In genomic region chr11:72232991-72233390, GRCm38 (mm10) we compare ENCODE assay signal across 33 mouse cellular contexts. TPM values are rescaled to one million over a fixed set of nuclear protein-coding genes. Genes with fewer than 3 reads are reported as not detected.
"Had no signal": no experiment of that assay in that cellular context is flagged by ENCODE, and none has a peak within 500 bp of the region (broad histone marks: within the 10 kb centered on the region; RNA-seq: fewer than 3 reads in every experiment).

No protein-coding gene starts in this region.

- ATAC-seq: forebrain, embryonic 14.5 days; forebrain, embryonic 15.5 days; forebrain, embryonic 16.5 days; forebrain, postnatal 0 days had no signal

- H3K4me3 ChIP-seq: embryonic facial prominence, embryonic 10.5 days; embryonic facial prominence, embryonic 12.5 days; embryonic facial prominence, embryonic 13.5 days; embryonic facial prominence, embryonic 15.5 days; erythroblast, embryonic 14.5 days; forebrain, embryonic 10.5 days; forebrain, embryonic 12.5 days; forebrain, embryonic 15.5 days; gastrocnemius, adult 2 months; heart, adult 2 months had no signal

- H3K9ac ChIP-seq: embryonic facial prominence, embryonic 12.5 days; embryonic facial prominence, embryonic 13.5 days; embryonic facial prominence, embryonic 15.5 days; forebrain, embryonic 12.5 days; forebrain, embryonic 15.5 days; forebrain, postnatal 0 days had no signal

- DNase-seq: cerebellum, adult 2 months; cerebellum, adult 8-10 months; cerebellum, adult 9-10 months; cerebellum, adult 9-11 months; cerebellum, postnatal 10 days; cerebellum, postnatal 14 days; cerebellum, postnatal 25 days; cerebellum, postnatal 36 days; embryo, embryonic 11 days; forebrain, postnatal 0 days; gastrocnemius, adult 2 months; gastrocnemius, postnatal 10 days; gastrocnemius, postnatal 14 days; gastrocnemius, postnatal 25 days; gastrocnemius, postnatal 36 days; heart, adult 18-20 months; heart, adult 2 months had no signal

- H3K9me3 ChIP-seq: embryonic facial prominence, embryonic 10.5 days; embryonic facial prominence, embryonic 12.5 days; embryonic facial prominence, embryonic 13.5 days; embryonic facial prominence, embryonic 15.5 days; forebrain, embryonic 10.5 days; forebrain, embryonic 12.5 days; forebrain, embryonic 15.5 days had no signal

- H3K27me3 ChIP-seq: embryonic facial prominence, embryonic 12.5 days; embryonic facial prominence, embryonic 13.5 days; embryonic facial prominence, embryonic 15.5 days; forebrain, embryonic 15.5 days had no signal

- H3K27ac ChIP-seq: embryonic facial prominence, embryonic 10.5 days; embryonic facial prominence, embryonic 12.5 days; embryonic facial prominence, embryonic 13.5 days; embryonic facial prominence, embryonic 15.5 days; forebrain, embryonic 10.5 days; forebrain, embryonic 12.5 days; forebrain, embryonic 15.5 days; gastrocnemius, adult 2 months; heart, adult 2 months had no signal

- H3K4me2 ChIP-seq: embryonic facial prominence, embryonic 12.5 days; embryonic facial prominence, embryonic 13.5 days; embryonic facial prominence, embryonic 15.5 days; forebrain, embryonic 12.5 days; forebrain, embryonic 15.5 days; heart, embryonic 11.5 days had no signal

- H3K4me1 ChIP-seq: embryonic facial prominence, embryonic 10.5 days; embryonic facial prominence, embryonic 12.5 days; embryonic facial prominence, embryonic 13.5 days; embryonic facial prominence, embryonic 15.5 days; forebrain, embryonic 10.5 days; forebrain, embryonic 12.5 days; forebrain, embryonic 15.5 days had no signal

- H3K36me3 ChIP-seq: embryonic facial prominence, embryonic 10.5 days; embryonic facial prominence, embryonic 12.5 days; embryonic facial prominence, embryonic 13.5 days; embryonic facial prominence, embryonic 15.5 days; forebrain, embryonic 10.5 days; forebrain, embryonic 12.5 days; forebrain, embryonic 15.5 days had no signal

RNA-seq across cellular contexts. Expression of gene Gm43951, which starts 26.4 kb away (rescaled TPM):
- polyA plus RNA-seq: heart, embryonic 11.5 days had no signal

RNA-seq across cellular contexts. Expression of gene Slc13a5, which starts 34.0 kb away (rescaled TPM):
- total RNA-seq: common myeloid progenitor, adult 5-6 weeks; gastrocnemius, adult 18-20 months; gastrocnemius, adult 2 months; gastrocnemius, adult 8-10 months; gastrocnemius, postnatal 36 days; granulocyte monocyte progenitor cell, adult 5-6 weeks; heart, adult 18-20 months; heart, adult 2 months had no signal
- polyA plus RNA-seq: embryonic facial prominence, embryonic 11.5 days; erythroblast, embryonic 14.5 days; forebrain, embryonic 10.5 days; forebrain, embryonic 12.5 days had no signal
